Mouse (Mus musculus) forebrain, embryonic 15.5 days (tissue): ENCODE results near the gene Azgp1. TPM values are rescaled to one million over a fixed set of nuclear protein-coding genes. Genes with fewer than 3 reads are reported as not detected.
"Not testable (repeated sequence)": the region's sequence is repeated elsewhere in the genome, so short reads cannot be mapped to it uniquely, and the experiment has no call there.

Experiments
- ATAC-seq: fragments of 200-750 bp; cut with Nextera tagmentation; replicated peaks from 2 replicates; pipeline ENCODE4 v1.8.0; 2017; ENCODE audit warnings: mild to moderate bottlenecking, moderate TSS enrichment, moderate library complexity
- H3K27ac ChIP-seq: fragments of 300-500 bp; sonication (generic); replicated peaks from 2 replicates; pipeline ENCODE4 v1.5.1; 2015; ENCODE audit warnings: mild to moderate bottlenecking, inconsistent platforms
- H3K27me3 ChIP-seq: fragments of 300-500 bp; sonication (generic); 2 replicates; pipeline ENCODE4 v1.6.1; 2015; ENCODE audit warnings: inconsistent platforms
- H3K36me3 ChIP-seq: fragments of 300-500 bp; sonication (generic); 2 replicates; pipeline ENCODE4 v1.6.1; 2015; ENCODE audit warnings: mild to moderate bottlenecking, inconsistent platforms
- H3K4me1 ChIP-seq: fragments of 300-500 bp; sonication (generic); 2 replicates; pipeline ENCODE4 v1.6.1; 2015; ENCODE audit warnings: inconsistent platforms
- H3K4me2 ChIP-seq: fragments of 300-500 bp; sonication (generic); replicated peaks from 2 replicates; pipeline ENCODE4 v1.6.1; 2015; ENCODE audit warnings: mild to moderate bottlenecking, inconsistent platforms
- H3K4me3 ChIP-seq: fragments of 300-500 bp; sonication (generic); 2 replicates; pipeline ENCODE4 v1.5.1; 2015; ENCODE audit warnings: mild to moderate bottlenecking, inconsistent platforms
- H3K9ac ChIP-seq: fragments of 300-500 bp; sonication (generic); replicated peaks from 2 replicates; pipeline ENCODE4 v1.6.1; 2015; ENCODE audit warnings: mild to moderate bottlenecking, inconsistent platforms
- H3K9me3 ChIP-seq: fragments of 300-500 bp; sonication (generic); 2 replicates; pipeline ENCODE4 v1.6.1; 2016; ENCODE audit warnings: inconsistent platforms
- WGBS: fragments of 180-500 bp; shearing (Covaris S2); methylation state at CpG from one replicate; pipeline ENCODE4 v1.1.7; 2015; ENCODE audit warnings: mixed read lengths; 5-methylcytosine and 5-hydroxymethylcytosine counted together
- polyA plus RNA-seq: library from polyadenylated mRNA; unstranded; fragments of >200 nt; fragmentation: Nextera tagmentation; extraction: Ambion mirVana; gene quantifications from 2 replicates; pipeline ENCODE4 v1.2.1, GENCODE M21; 2015

The Azgp1 gene
- polyA plus RNA-seq, 1 experiment from 2014 or later, result not detected

DNA sequence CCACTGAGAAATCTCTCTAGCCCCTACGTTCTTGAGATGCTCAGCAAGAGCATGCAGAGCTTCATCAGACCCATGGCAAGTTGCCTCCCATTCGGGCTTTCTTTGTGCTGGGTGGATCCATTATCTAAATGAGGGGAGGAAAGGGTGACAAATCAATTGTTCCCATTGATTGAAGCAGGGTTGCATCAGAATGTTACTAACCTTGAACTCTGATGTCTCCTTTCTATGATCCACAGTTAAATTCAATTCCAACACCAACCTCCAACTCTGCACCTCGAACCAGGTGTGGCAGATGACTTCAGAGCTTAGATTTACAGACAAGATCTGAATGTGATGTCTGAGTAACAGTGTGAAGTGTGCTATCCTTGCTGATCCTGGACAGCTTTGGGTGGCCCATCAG is 6.6 kb upstream of the Azgp1 start:
- Histone ChIP-seq H3K36me3 (no peaks in the 10 kb centered on the region), H3K27ac (no peak overlapping the region), H3K4me1 (no peaks in the 10 kb centered on the region), H3K9ac (no peak overlapping the region), H3K4me2 (no peak overlapping the region), H3K27me3 (no peaks in the 10 kb centered on the region), H3K4me3 (no peak overlapping the region), H3K9me3 (no peaks in the 10 kb centered on the region)
- WGBS, result 70% methylated on average over 3 of the region's 3 CpGs
- no peak for ATAC-seq

DNA sequence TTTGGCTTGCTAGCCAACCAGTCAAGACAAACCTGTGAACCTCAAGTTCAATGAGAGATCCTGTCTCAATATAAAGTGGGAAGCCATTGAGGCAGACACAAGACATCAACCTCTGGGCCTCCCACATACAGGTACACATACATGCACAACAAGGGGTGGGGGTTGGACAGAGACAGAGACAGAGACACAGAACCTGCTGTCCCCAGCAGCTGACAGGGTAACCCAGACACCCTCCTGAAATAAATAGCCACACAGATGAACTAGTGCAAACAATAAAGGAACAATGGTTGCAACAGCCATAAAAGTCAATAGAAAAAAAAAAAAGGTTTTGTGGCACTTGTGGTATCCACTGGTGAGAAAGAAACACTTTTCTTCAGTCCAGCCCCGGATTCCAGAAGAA is 5.9 kb upstream of the Azgp1 start:
- 59% methylated on average over 1 of the region's 1 CpGs for WGBS
- no peak for ATAC-seq
- no peak overlapping the region for H3K9ac ChIP-seq
- H3K27me3 ChIP-seq, result no peaks in the 10 kb centered on the region
- no peak overlapping the region for H3K4me2 ChIP-seq
- no peaks in the 10 kb centered on the region for H3K36me3 ChIP-seq
- no peaks in the 10 kb centered on the region for H3K9me3 ChIP-seq
- no peaks in the 10 kb centered on the region for H3K4me1 ChIP-seq
- H3K4me3 ChIP-seq, result no peak overlapping the region
- no peak overlapping the region for H3K27ac ChIP-seq

DNA sequence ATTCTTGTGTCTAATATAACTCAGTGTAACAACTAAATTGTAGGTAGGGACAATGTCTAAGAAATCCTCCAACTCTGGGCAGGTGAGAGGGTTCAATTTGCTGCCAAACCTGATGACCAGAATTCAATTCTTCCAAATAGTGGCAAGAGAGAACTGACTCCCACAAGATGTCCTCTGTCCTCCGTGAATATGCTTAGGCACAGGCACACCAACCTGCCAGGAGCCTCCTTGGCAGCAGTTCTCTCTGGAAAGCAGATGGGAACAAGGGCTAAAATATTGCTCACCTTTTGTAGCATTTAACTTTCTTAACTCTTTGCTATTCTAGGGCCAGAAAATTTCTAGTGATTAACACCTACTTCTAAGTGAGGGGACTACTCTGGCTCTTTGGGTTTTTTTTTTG is 4.0 kb upstream of the Azgp1 start:
- no peak overlapping the region for H3K4me2 ChIP-seq
- no peaks in the 10 kb centered on the region for H3K36me3 ChIP-seq
- no peak overlapping the region for H3K9ac ChIP-seq
- H3K27ac ChIP-seq, result no peak overlapping the region
- no peak for ATAC-seq
- no peaks in the 10 kb centered on the region for H3K9me3 ChIP-seq
- 28% methylated on average over 1 of the region's 1 CpGs for WGBS
- H3K4me1 ChIP-seq, result no peaks in the 10 kb centered on the region
- no peak overlapping the region for H3K4me3 ChIP-seq
- H3K27me3 ChIP-seq, result no peaks in the 10 kb centered on the region

GRCm38 (mm10) chr5:137979081-137979480 is 2.2 kb upstream of the Azgp1 start:
- no peaks in the 10 kb centered on the region for H3K4me1 ChIP-seq
- 63% methylated on average over 2 of the region's 2 CpGs for WGBS
- no peak overlapping the region for H3K4me3 ChIP-seq
- H3K27me3 ChIP-seq, result no peaks in the 10 kb centered on the region
- H3K9ac ChIP-seq, result no peak overlapping the region
- ATAC-seq, result no peak
- no peak overlapping the region for H3K4me2 ChIP-seq
- H3K36me3 ChIP-seq, result no peaks in the 10 kb centered on the region
- no peaks in the 10 kb centered on the region for H3K9me3 ChIP-seq
- no peak overlapping the region for H3K27ac ChIP-seq

DNA sequence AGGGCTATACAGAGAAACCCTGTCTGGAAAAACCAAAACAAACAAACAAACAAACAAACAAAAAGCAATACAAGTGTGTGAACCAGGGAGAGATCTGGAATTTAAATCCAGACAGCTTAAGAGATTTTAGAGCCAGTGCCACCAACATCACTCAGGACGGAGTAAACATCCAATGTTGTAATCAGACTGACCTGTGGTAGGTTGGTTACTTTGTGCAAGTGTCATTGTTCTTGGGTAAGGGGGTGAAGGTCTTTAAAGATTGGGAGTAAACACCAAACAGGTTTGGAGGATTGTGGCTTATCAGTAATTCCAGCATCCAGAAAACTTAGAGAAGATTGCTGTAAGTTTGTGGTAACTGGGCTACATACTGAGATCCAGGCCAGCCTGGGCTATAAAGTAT is 5.0 kb downstream of the Azgp1 start:
- 83% methylated on average over 1 of the region's 1 CpGs for WGBS
- no peak overlapping the region for H3K9ac ChIP-seq
- ATAC-seq, result no peak
- H3K27ac ChIP-seq, result no peak overlapping the region
- no peaks in the 10 kb centered on the region for H3K36me3 ChIP-seq
- no peaks in the 10 kb centered on the region for H3K4me1 ChIP-seq
- no peak overlapping the region for H3K4me3 ChIP-seq
- no peak overlapping the region for H3K4me2 ChIP-seq
- no peaks in the 10 kb centered on the region for H3K27me3 ChIP-seq
- no peaks in the 10 kb centered on the region for H3K9me3 ChIP-seq

DNA sequence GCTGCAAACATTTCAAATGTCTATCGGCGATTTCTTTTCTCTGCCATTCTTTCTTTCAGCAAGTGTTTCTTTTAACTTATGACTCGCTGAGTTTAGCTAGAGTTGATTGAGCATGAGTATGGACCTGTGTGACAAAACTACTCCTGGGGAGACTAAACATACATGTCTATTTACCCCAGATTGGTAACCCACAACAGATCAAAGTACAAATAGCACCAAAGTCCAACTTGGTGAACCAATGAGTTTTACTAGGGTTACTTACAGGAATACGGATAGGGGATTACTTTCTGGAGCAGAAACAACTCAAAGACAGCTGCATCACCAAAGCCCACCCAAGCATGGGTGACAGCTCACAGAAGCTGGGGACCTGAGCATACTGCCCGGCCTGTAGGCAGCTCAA is 28.1 kb downstream of the Azgp1 start:
- Histone ChIP-seq H3K9ac (no peak overlapping the region), H3K36me3 (no peaks in the 10 kb centered on the region), H3K27ac (no peak overlapping the region), H3K27me3 (no peaks in the 10 kb centered on the region), H3K4me1 (no peaks in the 10 kb centered on the region), H3K9me3 (no peaks in the 10 kb centered on the region), H3K4me3 (no peak overlapping the region), H3K4me2 (no peak overlapping the region)
- ATAC-seq, result no peak
- 89% methylated on average over 5 of the region's 5 CpGs for WGBS

DNA sequence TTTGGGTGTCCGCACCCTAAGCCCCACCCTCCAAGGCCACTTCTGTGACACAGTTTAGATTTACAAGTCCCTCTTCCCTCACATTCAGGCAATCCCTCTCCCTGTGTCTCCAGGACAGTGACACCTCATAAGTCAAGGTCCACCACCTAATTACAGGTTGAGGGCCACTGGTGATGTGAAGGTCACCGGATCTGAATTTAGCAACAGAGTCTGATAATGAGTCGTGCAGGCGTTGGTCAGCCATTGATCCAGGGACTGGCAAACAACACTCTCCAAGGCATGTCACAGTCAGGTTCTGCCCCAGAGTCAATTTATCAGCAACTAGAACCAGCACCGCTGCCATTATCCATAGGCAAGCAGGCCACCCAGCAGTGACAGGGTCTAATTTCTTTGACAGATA is 31.1 kb downstream of the Azgp1 start:
- WGBS, result 97% methylated on average over 5 of the region's 5 CpGs
- no peak overlapping the region for H3K9ac ChIP-seq
- no peak overlapping the region for H3K27ac ChIP-seq
- no peaks in the 10 kb centered on the region for H3K27me3 ChIP-seq
- no peak overlapping the region for H3K4me2 ChIP-seq
- no peaks in the 10 kb centered on the region for H3K36me3 ChIP-seq
- H3K4me1 ChIP-seq, result no peaks in the 10 kb centered on the region
- no peak overlapping the region for H3K4me3 ChIP-seq
- ATAC-seq, result no peak
- H3K9me3 ChIP-seq, result no peaks in the 10 kb centered on the region

DNA sequence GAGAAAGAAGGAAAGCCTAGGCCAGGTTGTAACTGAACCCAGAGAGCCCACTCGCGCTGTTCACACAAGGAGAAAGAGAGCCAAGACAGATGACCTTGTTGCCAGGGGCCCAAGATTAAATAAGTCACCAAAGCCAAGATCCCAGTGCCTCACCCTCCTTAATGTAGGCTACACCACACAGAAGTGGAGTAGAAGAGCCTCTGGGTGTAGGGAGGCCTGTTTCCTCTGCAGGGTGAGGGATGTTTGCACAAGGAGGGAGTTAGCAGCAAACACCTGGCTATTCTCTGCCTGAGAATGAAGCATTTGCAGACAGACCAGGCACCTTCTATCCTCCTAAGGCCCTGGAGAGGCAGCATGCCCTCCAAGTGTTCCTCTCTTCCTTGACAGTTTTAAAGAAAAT is 35.2 kb downstream of the Azgp1 start:
- ATAC-seq, result no peak
- 96% methylated on average over 2 of the region's 2 CpGs for WGBS
- Histone ChIP-seq H3K4me1 (no peaks in the 10 kb centered on the region), H3K27me3 (no peaks in the 10 kb centered on the region), H3K4me3 (no peak overlapping the region), H3K9me3 (no peaks in the 10 kb centered on the region), H3K27ac (no peak overlapping the region), H3K36me3 (no peaks in the 10 kb centered on the region), H3K9ac (no peak overlapping the region), H3K4me2 (no peak overlapping the region)

DNA sequence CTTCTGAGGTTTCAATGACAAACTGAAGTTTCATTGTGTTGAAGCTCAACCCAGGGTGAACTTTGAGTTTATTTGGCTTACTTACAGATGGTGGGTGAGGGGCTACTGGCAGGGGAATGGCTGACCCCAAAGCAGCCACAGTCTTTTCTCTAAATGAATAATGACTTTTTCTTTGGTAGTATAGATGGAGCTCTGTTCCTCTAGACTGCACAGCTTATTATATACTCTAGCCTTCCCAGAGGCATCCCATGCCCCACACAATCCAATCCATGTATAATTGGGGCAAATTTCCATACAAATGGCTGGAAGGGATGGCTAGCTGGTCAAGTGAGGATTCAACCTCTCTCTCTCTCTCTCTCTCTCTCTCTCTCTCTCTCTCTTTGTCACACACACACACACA is 35.7 kb downstream of the Azgp1 start:
- Histone ChIP-seq H3K36me3 (no peaks in the 10 kb centered on the region), H3K9ac (no peak overlapping the region), H3K27ac (no peak overlapping the region), H3K4me2 (no peak overlapping the region), H3K27me3 (no peaks in the 10 kb centered on the region), H3K4me1 (no peaks in the 10 kb centered on the region), H3K9me3 (no peaks in the 10 kb centered on the region), H3K4me3 (no peak overlapping the region)
- ATAC-seq, result no peak

DNA sequence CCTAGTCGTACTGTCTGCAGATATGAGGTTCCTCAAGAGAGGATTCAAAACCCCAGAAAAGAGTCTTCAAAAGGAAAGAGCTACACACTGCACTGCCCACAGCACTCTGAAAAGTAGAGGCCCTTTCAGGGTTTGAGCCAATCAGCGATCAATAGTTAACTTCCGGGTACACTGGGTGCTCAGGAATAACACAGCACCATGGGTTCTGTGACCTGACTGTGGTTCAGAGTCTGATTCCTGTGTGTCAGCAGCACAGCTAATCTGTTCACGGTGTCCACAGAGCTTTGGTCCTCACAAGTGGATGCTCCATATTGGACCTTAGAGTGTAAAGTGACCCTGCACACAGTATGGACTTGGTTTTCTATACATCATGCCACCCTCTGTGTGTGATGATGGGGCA is 38.3 kb downstream of the Azgp1 start:
- H3K4me2 ChIP-seq, ATAC-seq, H3K27ac ChIP-seq, H3K27me3 ChIP-seq, H3K9ac ChIP-seq, H3K9me3 ChIP-seq, H3K36me3 ChIP-seq, H3K4me1 ChIP-seq, H3K4me3 ChIP-seq: not testable (repeated sequence)
- WGBS, result 92% methylated on average over 4 of the region's 4 CpGs

DNA sequence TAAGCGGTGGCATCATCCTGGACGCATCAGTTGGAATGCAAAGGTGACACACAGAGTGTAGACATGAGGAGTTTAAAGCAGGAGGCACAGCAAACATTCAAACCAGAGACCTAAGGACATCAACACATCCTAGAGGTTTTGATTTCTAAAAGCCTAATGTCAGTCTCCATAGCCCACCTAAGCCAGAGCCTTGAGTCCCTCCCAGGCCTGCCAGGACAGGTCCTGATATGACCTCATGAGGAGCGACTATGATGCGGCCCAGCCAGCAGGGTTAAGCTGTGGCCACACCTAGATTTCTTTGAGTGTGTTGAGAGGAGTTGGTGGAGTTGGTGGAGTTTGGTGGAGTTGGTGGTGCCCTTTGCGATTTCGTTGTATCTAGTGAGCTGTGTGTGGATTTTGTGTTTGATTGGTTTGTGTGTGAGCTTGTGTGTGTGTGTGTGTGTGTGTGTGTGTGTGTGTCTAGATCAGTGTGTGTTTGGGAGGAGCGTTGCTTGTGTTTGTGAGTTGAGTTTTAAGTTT is 39.7 kb downstream of the Azgp1 start, which contains the start of the genes Smok3a and Smok3b:
TSS of gene Smok3a (plus strand) at position 301 of the 519 bp plus-strand sequence.
TSS of gene Smok3b (plus strand) at position 469 of the 519 bp plus-strand sequence.
- H3K4me2 ChIP-seq, H3K9ac ChIP-seq, ATAC-seq, H3K4me1 ChIP-seq, H3K4me3 ChIP-seq, H3K27me3 ChIP-seq, H3K27ac ChIP-seq, H3K36me3 ChIP-seq, H3K9me3 ChIP-seq: not testable (repeated sequence)
- 96% methylated on average over 3 of the region's 7 CpGs for WGBS
